Comparison of ENCODE assay signal across 7 mouse cellular contexts in genomic region chr11:69398486-69399200, GRCm38 (mm10). TPM values are rescaled to one million over a fixed set of nuclear protein-coding genes. Genes with fewer than 3 reads are reported as not detected.
A peak's percentile ranks its signal among the peaks of the same experiment; 100 is the strongest.
DNase-seq lines count a peak whose midpoint lies in the region; ATAC-seq lines count a peak whose summit lies in the region.

No protein-coding gene starts in this region.

- no peaks in the 10 kb centered on the region for H3K27me3 ChIP-seq in kidney, embryonic 16.5 days (ENCODE audit: insufficient read depth, low read length)
- H3K27me3 ChIP-seq in hindbrain, embryonic 12.5 days: peaks cover 26% of the 10 kb centered on the region
- H3K27me3 ChIP-seq in midbrain, embryonic 13.5 days: peaks cover 18% of the 10 kb centered on the region

- H3K4me2 ChIP-seq in kidney, embryonic 16.5 days (replicated peaks; ENCODE audit: low read depth, low read length): peak overlapping the region; percentile 80
- H3K4me2 ChIP-seq in hindbrain, embryonic 12.5 days (replicated peaks): peak overlapping the region; percentile 62
- H3K4me2 ChIP-seq in midbrain, embryonic 13.5 days (replicated peaks): peak overlapping the region; percentile 85

- peak overlapping the region; percentile 82; the same call in 1 of the 2 replicates for H3K4me3 ChIP-seq in kidney, embryonic 16.5 days (ENCODE audit: low read length)
- H3K4me3 ChIP-seq in hindbrain, embryonic 12.5 days: peak overlapping the region; percentile 6; the same call in 1 of the 2 replicates
- H3K4me3 ChIP-seq in midbrain, embryonic 13.5 days (replicated peaks): no peak overlapping the region

- no peak for ATAC-seq in kidney, embryonic 16.5 days (ENCODE audit: low FRiP score, low TSS enrichment)
- ATAC-seq in hindbrain, embryonic 12.5 days (ENCODE audit: low FRiP score): no peak
- ATAC-seq in midbrain, embryonic 13.5 days: no peak

- H3K9ac ChIP-seq in kidney, embryonic 16.5 days (replicated peaks; ENCODE audit: low read length): peak overlapping the region; percentile 98; the same call in 1 of the 2 replicates
- peak overlapping the region; percentile 47; the same call in 1 of the 2 replicates for H3K9ac ChIP-seq in hindbrain, embryonic 12.5 days
- peak overlapping the region; percentile 58 for H3K9ac ChIP-seq in midbrain, embryonic 13.5 days (replicated peaks)

- no peaks in the 10 kb centered on the region for H3K9me3 ChIP-seq in kidney, embryonic 16.5 days (ENCODE audit: low read length)
- H3K9me3 ChIP-seq in hindbrain, embryonic 12.5 days (replicated peaks): no peaks in the 10 kb centered on the region
- H3K9me3 ChIP-seq in midbrain, embryonic 13.5 days: no peaks in the 10 kb centered on the region

- peaks cover 33% of the 10 kb centered on the region for H3K36me3 ChIP-seq in kidney, embryonic 16.5 days (ENCODE audit: insufficient read depth, low read length)
- H3K36me3 ChIP-seq in hindbrain, embryonic 12.5 days: peaks cover 45% of the 10 kb centered on the region
- H3K36me3 ChIP-seq in midbrain, embryonic 13.5 days: peaks cover 48% of the 10 kb centered on the region

- DNase-seq in kidney, adult 18-20 months: no peak
- peak; percentile 36 to 45 for DNase-seq in cerebellum, postnatal 14 days
- DNase-seq in urinary bladder, adult 2 months (ENCODE audit: low spot score): no peak
- no peak for DNase-seq in B cell, adult 2 months

- no peak overlapping the region for H3K27ac ChIP-seq in kidney, embryonic 16.5 days (ENCODE audit: low read length)
- no peak overlapping the region for H3K27ac ChIP-seq in hindbrain, embryonic 12.5 days
- peak overlapping the region; percentile 97; the same call in 1 of the 2 replicates for H3K27ac ChIP-seq in midbrain, embryonic 13.5 days

- WGBS in kidney, embryonic 16.5 days: 40% methylated on average over 21 of the region's 21 CpGs
- WGBS in hindbrain, embryonic 12.5 days: 16% methylated on average over 21 of the region's 21 CpGs
- 14% methylated on average over 21 of the region's 21 CpGs for WGBS in midbrain, embryonic 13.5 days

- H3K4me1 ChIP-seq in kidney, embryonic 16.5 days (ENCODE audit: insufficient read depth, low read length): peaks cover 43% of the 10 kb centered on the region
- peaks cover 37% of the 10 kb centered on the region for H3K4me1 ChIP-seq in hindbrain, embryonic 12.5 days
- H3K4me1 ChIP-seq in midbrain, embryonic 13.5 days (replicated peaks): peaks cover 51% of the 10 kb centered on the region

RNA-seq across cellular contexts. Expression of gene Tmem88, which starts 0.6 kb away (rescaled TPM):
- polyA plus RNA-seq in kidney, embryonic 16.5 days (2015; fragmentation: Nextera tagmentation; extraction: Ambion mirVana): 46.5 and 47.7 TPM in 2 replicates
- 13.2 and 14.8 TPM in 2 replicates for polyA plus RNA-seq in hindbrain, embryonic 12.5 days (2016; fragmentation: Nextera tagmentation; extraction: Ambion mirVana)
- polyA plus RNA-seq in midbrain, embryonic 13.5 days (2015; fragmentation: Nextera tagmentation; extraction: Ambion mirVana): 4.9 and 7.0 TPM in 2 replicates
- polyA plus RNA-seq in urinary bladder, adult 2 months (2012; rRNA removed): 11.5 and 11.6 TPM in 2 replicates

RNA-seq across cellular contexts. Expression of gene Cyb5d1, which starts 3.2 kb away (rescaled TPM):
- polyA plus RNA-seq in kidney, embryonic 16.5 days (2015; fragmentation: Nextera tagmentation; extraction: Ambion mirVana): 34.0 and 37.3 TPM in 2 replicates
- polyA plus RNA-seq in hindbrain, embryonic 12.5 days (2016; fragmentation: Nextera tagmentation; extraction: Ambion mirVana): 48.0 and 50.5 TPM in 2 replicates
- polyA plus RNA-seq in midbrain, embryonic 13.5 days (2015; fragmentation: Nextera tagmentation; extraction: Ambion mirVana): 41.8 and 47.7 TPM in 2 replicates
- 43.0 and 48.0 TPM in 2 replicates for polyA plus RNA-seq in urinary bladder, adult 2 months (2012; rRNA removed)

RNA-seq across cellular contexts. Expression of gene Naa38, which starts 3.4 kb away (rescaled TPM):
- polyA plus RNA-seq in kidney, embryonic 16.5 days (2015; fragmentation: Nextera tagmentation; extraction: Ambion mirVana): 142 and 150 TPM in 2 replicates
- polyA plus RNA-seq in hindbrain, embryonic 12.5 days (2016; fragmentation: Nextera tagmentation; extraction: Ambion mirVana): 94.0 and 103 TPM in 2 replicates
- polyA plus RNA-seq in midbrain, embryonic 13.5 days (2015; fragmentation: Nextera tagmentation; extraction: Ambion mirVana): 92.2 and 105 TPM in 2 replicates
- 143 and 188 TPM in 2 replicates for polyA plus RNA-seq in urinary bladder, adult 2 months (2012; rRNA removed)

RNA-seq across cellular contexts. Expression of gene Kdm6b, which starts 14.8 kb away (rescaled TPM):
- polyA plus RNA-seq in kidney, embryonic 16.5 days (2015; fragmentation: Nextera tagmentation; extraction: Ambion mirVana): 26.0 and 31.3 TPM in 2 replicates
- 51.4 and 51.6 TPM in 2 replicates for polyA plus RNA-seq in hindbrain, embryonic 12.5 days (2016; fragmentation: Nextera tagmentation; extraction: Ambion mirVana)
- 54.9 and 59.2 TPM in 2 replicates for polyA plus RNA-seq in midbrain, embryonic 13.5 days (2015; fragmentation: Nextera tagmentation; extraction: Ambion mirVana)
- 3.3 and 10.7 TPM in 2 replicates for polyA plus RNA-seq in urinary bladder, adult 2 months (2012; rRNA removed)

RNA-seq across cellular contexts. Expression of gene Chd3, which starts 29.4 kb away (rescaled TPM):
- 58.6 and 67.2 TPM in 2 replicates for polyA plus RNA-seq in kidney, embryonic 16.5 days (2015; fragmentation: Nextera tagmentation; extraction: Ambion mirVana)
- polyA plus RNA-seq in hindbrain, embryonic 12.5 days (2016; fragmentation: Nextera tagmentation; extraction: Ambion mirVana): 93.4 and 97.6 TPM in 2 replicates
- 83.5 and 91.9 TPM in 2 replicates for polyA plus RNA-seq in midbrain, embryonic 13.5 days (2015; fragmentation: Nextera tagmentation; extraction: Ambion mirVana)
- 85.5 and 132 TPM in 2 replicates for polyA plus RNA-seq in urinary bladder, adult 2 months (2012; rRNA removed)

Comparison
In these comparisons a context has a peak if more than half of its experiments do, and no peak if none do; other contexts are left out.
1. H3K9ac ChIP-seq: peak in every context shown above with its lines; median percentile 98 in kidney, embryonic 16.5 days; 58 in midbrain, embryonic 13.5 days; 47 in hindbrain, embryonic 12.5 days.
2. DNase-seq: peak in cerebellum, postnatal 14 days (2 of 2); none in kidney, adult 18-20 months (single experiment), urinary bladder, adult 2 months (single experiment) and B cell, adult 2 months (0 of 2).
3. Peak in every context shown above with its lines, with median percentiles within 50 percentile points of each other: H3K4me2 ChIP-seq.